Mouse (Mus musculus) spleen, postnatal 36 days (tissue): ENCODE results near the gene Sesn1.
"Not testable (repeated sequence)": the region's sequence is repeated elsewhere in the genome, so short reads cannot be mapped to it uniquely, and the experiment has no call there.

Source experiments
- DNase-seq, 2 experiments: peaks; one replicate each; pipeline ENCODE4 v3.0.0; 2022; ENCODE audit warnings: low spot score in 2 of 2, mixed read lengths in 1 of 2

The Sesn1 gene

GRCm38 (mm10) chr10:41908899-41909298 is 99.2 kb downstream of the Sesn1 start:
- no peak for DNase-seq

- DNase-seq: peak; percentile 60 to 83
Observed at GRCm38 (mm10) chr10:41912290-41912994, 102.7 kb downstream of the Sesn1 start.

DNA sequence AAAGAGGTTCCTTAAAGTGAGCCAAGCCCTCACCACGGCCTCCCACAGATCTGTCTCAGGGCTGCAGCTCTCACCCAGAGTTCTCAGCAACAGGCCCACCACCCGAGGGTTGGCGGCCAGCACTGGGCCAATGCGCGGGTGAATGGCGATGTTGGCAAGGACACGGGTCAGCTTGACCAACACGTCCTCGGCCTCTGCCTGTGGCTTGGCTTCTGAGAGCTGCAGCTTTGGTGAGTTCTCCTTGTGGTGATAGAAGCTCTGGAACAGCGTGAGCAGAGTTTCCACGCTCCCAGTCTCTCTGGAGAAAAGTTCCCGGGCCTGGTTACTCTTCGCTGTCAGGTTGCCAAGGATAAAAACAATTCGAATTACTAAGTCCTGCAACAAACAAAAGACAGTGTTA is 117.0 kb downstream of the Sesn1 start:
- no peak for DNase-seq

DNA sequence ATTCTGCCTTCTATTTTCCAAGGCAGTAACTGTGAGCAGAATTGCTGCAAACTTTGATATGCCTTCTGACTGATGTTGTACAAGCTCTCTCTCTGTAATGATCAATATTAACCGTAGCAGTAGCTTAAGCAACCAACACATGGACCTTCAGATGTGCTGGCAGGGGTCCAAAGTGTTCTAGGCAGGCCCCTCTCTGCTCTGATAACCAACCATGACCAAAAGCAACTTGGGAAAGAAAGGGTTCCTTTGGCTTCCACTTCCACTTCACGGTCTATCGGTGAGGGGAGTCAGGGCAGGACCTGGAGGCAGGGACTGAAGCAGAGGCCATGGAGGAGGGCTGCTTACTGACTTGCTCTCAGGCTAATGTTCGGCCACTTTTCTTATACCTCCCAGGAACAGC is 121.2 kb downstream of the Sesn1 start:
- DNase-seq: no peak

DNA sequence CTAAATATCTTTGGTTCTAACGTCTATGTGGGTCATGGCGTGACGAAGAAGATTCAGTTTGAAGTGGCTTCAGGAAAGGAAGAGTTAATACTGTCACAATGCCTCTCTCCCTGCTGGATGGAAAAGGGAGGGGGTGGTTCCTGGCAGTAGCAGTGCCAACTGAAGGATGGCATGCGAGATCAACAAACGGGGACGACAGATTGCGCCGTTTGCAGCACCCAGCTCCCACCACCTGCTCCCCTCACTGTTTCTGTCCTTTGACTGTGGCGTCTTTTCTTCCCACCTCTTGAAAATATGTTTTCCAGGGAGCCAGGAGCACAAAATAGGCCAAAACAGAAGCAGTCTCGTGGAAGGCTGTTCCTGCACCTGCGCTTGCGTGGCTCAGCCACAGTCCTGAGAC is 122.2 kb downstream of the Sesn1 start:
- DNase-seq: no peak

GRCm38 (mm10) chr10:41932943-41933342 is 123.2 kb downstream of the Sesn1 start:
- DNase-seq: no peak

- peak; percentile 37 to 61 for DNase-seq
Observed at GRCm38 (mm10) chr10:41933536-41933935, 123.8 kb downstream of the Sesn1 start.

GRCm38 (mm10) chr10:41934633-41935475 is 125.1 kb downstream of the Sesn1 start:
- DNase-seq: peak in 1 of 2 experiments; percentile 19

DNA sequence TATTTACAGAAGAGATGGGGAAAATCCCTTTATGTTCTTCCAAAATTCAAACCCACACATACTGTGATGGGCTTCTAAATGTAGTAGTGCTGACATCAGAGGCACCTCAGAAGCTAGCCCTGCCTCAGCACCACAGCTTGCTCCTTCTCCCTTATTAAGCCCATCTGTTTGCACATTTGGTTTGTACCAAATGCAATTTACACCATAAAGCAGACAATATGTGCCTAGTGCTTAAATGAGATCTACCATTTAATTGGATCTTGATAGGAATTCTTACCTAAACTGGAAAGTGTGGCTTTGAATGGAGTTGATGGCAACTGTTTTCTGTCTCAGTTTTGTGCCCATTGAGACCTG is 125.7 kb downstream of the Sesn1 start:
- DNase-seq: no peak

GRCm38 (mm10) chr10:41936100-41936499 is 126.4 kb downstream of the Sesn1 start:
- DNase-seq: no peak

GRCm38 (mm10) chr10:41937176-41937575 is 127.4 kb downstream of the Sesn1 start:
- DNase-seq: peak; percentile 72 to 76

DNA sequence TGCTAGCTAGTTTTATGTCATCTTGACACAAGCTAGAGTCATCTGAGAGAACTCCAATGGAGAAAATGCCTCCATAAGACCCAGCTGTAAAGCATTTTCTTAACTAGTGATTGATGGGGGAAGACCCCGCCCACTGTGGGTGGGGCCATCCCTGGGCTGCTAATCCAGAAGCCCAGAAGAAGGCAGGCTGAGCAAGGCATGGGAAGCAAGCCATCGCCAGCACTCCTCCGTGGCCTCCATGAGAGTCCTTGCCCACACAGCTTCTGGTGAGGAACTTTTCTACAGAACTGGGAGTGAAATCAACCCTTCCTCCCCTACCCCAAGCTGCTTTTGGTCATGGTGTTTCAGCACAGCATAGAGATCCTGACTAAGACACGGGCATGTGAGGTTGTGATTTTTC is 129.4 kb downstream of the Sesn1 start:
- no peak for DNase-seq

DNA sequence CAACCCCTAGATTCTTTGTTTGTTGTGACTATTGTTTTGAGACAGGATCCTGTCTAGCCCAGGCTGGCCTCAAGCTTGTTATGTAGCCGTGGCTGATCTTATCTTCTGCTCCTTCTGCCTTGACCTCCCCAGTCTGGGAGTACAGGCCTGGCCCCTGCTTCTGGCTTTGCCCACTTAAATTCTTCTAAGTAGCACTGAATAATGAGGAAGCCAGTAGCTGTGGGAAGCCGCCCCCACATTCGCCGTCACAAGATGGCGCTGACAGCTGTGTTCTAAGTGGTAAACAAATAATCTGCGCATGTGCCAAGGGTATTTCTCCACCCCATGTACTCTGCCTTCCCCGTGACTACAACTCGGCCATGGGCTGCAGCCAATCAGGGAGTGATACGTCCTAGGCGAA is 142.6 kb downstream of the Sesn1 start:
- not testable (repeated sequence) for DNase-seq

DNA sequence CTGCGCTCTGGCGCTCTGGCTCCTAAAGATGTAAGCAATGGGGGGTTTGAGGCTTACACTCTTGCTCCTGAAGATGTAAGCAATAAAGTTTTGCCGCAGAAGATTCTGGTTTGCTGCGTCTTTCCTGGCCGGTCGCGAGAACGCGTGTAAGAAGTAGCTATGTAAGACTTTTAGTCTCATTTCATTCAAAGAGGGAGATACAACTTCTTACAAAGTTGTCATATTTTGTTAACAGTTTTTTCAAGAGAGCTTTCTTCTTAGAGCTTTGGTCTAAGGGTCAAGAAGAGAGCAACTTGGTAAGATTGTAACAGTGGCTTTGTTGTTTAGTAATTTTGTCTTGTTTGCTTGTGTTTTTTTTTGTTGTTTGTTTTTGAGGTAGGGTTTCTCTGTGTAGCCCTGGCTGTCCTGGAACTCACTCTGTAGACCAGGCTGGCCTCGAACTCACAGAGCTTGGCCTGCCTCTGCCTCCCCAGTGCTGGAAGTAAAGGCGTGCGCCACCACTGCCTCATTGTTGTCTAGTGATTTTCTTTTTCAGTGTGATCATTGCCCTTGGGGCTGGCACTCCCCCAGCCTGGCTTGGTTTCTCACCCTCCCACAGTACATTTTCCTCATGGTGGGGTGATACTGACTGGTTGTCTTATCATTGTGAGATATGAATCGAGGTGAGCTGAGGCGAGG is 143.3 kb downstream of the Sesn1 start:
- no peak for DNase-seq

DNA sequence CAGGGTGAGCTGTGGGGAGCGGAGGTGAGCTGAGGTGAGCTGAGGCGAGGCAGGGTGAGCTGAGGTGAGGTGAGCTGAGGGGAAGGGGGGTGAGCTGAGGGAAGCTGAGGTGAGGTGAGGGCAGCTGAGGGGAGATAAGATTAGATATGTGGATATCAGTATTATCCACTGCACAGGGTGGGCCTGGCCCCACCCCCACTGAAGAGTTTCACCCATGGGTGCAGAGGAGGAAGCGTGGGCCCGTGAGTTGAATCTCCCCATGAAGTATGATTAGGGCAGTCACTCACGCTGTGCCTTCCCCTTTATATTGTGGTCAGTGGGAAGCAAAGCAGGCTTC is 143.8 kb downstream of the Sesn1 start:
- DNase-seq: peak in 1 of 2 experiments; percentile 36

GRCm38 (mm10) chr10:41957421-41958225 is 147.9 kb downstream of the Sesn1 start:
- no peak for DNase-seq
